Mouse (Mus musculus) midbrain, embryonic 10.5 days (tissue): ENCODE data around the gene Trim47. TPM values are rescaled to one million over a fixed set of nuclear protein-coding genes. Genes with fewer than 3 reads are reported as not detected.

Experiments used
- DNase-seq: peaks from one replicate; pipeline ENCODE4 v3.0.0-alpha.2; 2017; ENCODE audit warnings: low spot score
- H3K27ac ChIP-seq: fragments of 300-500 bp; sonication (generic); replicated peaks from 2 replicates; pipeline ENCODE4 v1.5.1; 2016; ENCODE audit warnings: mild to moderate bottlenecking
- H3K27me3 ChIP-seq: fragments of 300-500 bp; sonication (generic); 2 replicates; pipeline ENCODE4 v1.6.1; 2016; ENCODE audit warnings: low read depth, mild to moderate bottlenecking; ENCODE audit not compliant: poor library complexity, severe bottlenecking
- H3K36me3 ChIP-seq: fragments of 300-500 bp; sonication (generic); 2 replicates; pipeline ENCODE4 v1.6.1; 2016; ENCODE audit warnings: mild to moderate bottlenecking, moderate library complexity
- H3K4me1 ChIP-seq: fragments of 300-500 bp; sonication (generic); 2 replicates; pipeline ENCODE4 v1.6.1; 2016
- H3K4me3 ChIP-seq: fragments of 300-500 bp; sonication (generic); 2 replicates; pipeline ENCODE4 v1.5.1; 2016; ENCODE audit warnings: mild to moderate bottlenecking, moderate library complexity
- H3K9me3 ChIP-seq: fragments of 300-500 bp; sonication (generic); replicated peaks from 2 replicates; pipeline ENCODE4 v1.6.1; 2016; ENCODE audit warnings: mild to moderate bottlenecking
- WGBS: fragments of 180-500 bp; shearing (Covaris S2); methylation state at CpG from one replicate; pipeline ENCODE4 v1.1.7; 2016; 5-methylcytosine and 5-hydroxymethylcytosine counted together
- polyA plus RNA-seq: library from polyadenylated mRNA; unstranded; fragments of >200 nt; fragmentation: Nextera tagmentation; extraction: Ambion mirVana; gene quantifications from 2 replicates; pipeline ENCODE4 v1.2.1, GENCODE M21; 2016

Trim47 gene
- polyA plus RNA-seq, 1 experiment from 2014 or later: 2.7 TPM

DNA sequence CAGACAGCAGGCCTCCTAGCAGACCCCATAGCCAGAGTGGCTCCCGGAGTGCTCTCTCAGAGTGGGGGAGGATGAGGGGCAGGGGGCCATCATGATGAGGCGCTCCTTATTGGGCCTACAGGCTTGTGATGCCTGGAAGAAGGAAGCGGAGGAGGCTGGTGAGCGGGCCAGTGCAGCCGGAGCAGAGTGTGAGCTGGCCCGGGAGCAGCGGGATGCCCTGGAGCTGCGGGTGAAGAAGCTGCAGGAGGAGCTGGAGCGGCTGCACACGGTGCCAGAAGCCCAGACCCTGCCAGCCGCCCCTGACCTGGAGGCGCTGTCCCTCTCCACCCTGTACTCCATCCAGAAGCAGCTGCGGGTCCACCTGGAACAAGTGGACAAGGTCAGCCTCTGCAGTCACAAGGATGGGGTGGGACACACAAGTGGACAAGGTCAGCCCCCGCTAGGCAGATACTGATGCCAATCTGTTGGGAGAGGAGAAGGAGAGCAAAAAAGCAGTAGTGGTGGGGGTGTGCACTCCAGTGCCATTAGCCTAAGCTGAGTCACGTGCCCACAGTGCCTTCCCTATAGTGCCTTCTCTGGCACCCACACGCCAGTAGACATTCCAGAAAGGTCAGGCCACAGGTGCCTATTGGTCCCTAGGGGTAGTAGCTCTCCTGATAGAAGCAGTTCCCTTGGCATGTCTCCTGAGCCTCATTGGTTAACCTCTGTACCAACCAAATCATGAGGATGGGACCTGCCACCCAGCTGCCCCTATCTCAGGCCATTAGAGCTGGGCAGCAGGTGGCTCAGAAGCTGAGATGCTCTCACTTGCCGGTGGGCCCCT, 67.9 kb downstream of the Trim47 start:
- no peaks in the 10 kb centered on the region for H3K9me3 ChIP-seq
- H3K27ac ChIP-seq: no peak overlapping the region; the same call in 1 of the 2 replicates
- no peak overlapping the region for H3K4me3 ChIP-seq
- peaks cover 12% of the 10 kb centered on the region for H3K4me1 ChIP-seq
- peaks cover 86% of the 10 kb centered on the region for H3K36me3 ChIP-seq
- DNase-seq: no peak
- H3K27me3 ChIP-seq: no peaks in the 10 kb centered on the region
- 94% methylated on average over 17 of the region's 17 CpGs for WGBS

GRCm38 (mm10) chr11:116058022-116058614, 68.9 kb downstream of the Trim47 start:
- peaks cover 12% of the 10 kb centered on the region for H3K4me1 ChIP-seq
- WGBS: 94% methylated on average over 12 of the region's 12 CpGs
- H3K9me3 ChIP-seq: no peaks in the 10 kb centered on the region
- peaks cover 96% of the 10 kb centered on the region for H3K36me3 ChIP-seq
- no peak for DNase-seq
- no peak overlapping the region for H3K27ac ChIP-seq
- no peaks in the 10 kb centered on the region for H3K27me3 ChIP-seq
- H3K4me3 ChIP-seq: no peak overlapping the region

DNA sequence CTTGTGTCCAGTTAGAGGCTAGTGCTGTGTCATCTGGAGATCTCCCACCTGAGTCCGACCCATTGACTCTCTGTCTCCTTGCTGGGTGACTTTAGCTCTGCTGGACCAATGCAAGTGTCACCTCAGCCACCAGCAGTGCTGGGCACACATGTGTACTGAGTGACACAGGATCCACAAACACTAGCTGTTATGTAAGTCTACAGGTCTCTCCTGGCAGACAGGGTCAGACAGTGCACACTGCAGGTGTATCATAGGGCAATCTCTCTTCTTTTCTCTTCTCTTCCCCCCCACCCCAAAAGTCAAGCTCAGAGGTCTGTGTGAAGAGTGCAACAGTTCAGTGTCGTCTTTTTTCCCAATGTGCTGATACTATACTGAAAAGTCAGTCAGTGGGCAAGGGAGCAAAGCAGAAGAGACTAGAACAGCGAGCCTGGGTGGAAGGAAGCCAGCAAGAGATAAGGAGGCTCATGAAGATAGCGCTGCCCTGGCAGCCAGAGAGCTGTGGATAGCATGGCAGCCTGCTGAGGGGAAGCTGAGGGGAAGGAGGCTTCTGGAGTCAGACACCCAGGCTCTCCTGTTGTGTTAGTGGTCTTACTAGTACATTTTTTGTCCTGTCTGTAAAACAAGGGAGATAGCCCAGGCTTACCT, 69.7 kb downstream of the Trim47 start:
- H3K4me1 ChIP-seq: peaks cover 9% of the 10 kb centered on the region
- WGBS: 89% methylated on average over 4 of the region's 4 CpGs
- H3K4me3 ChIP-seq: no peak overlapping the region
- no peak for DNase-seq
- H3K36me3 ChIP-seq: peaks cover 100% of the 10 kb centered on the region
- no peaks in the 10 kb centered on the region for H3K27me3 ChIP-seq
- no peak overlapping the region for H3K27ac ChIP-seq
- H3K9me3 ChIP-seq: no peaks in the 10 kb centered on the region

GRCm38 (mm10) chr11:116055873-116056272, 71.1 kb downstream of the Trim47 start:
- Histone ChIP-seq H3K27me3 (no peaks in the 10 kb centered on the region), H3K4me1 (no peaks in the 10 kb centered on the region), H3K36me3 (peaks cover 100% of the 10 kb centered on the region), H3K9me3 (no peaks in the 10 kb centered on the region), H3K27ac (no peak overlapping the region), H3K4me3 (no peak overlapping the region)
- 91% methylated on average over 11 of the region's 11 CpGs for WGBS
- DNase-seq: no peak

Other genes starting within 250 kb of the Trim47 start
- 1.0 and 1.6 TPM in 2 replicates for gene Smim5, start 227.2 kb downstream of the Trim47 start, polyA plus RNA-seq
- 1.00 and 1.3 TPM in 2 replicates for gene Smim6, start 215.2 kb downstream of the Trim47 start, polyA plus RNA-seq
- gene Sap30bp, start 193.9 kb downstream of the Trim47 start, polyA plus RNA-seq: 51.9 and 52.1 TPM in 2 replicates
- gene Recql5, start 193.7 kb downstream of the Trim47 start, polyA plus RNA-seq: 30.6 and 31.8 TPM in 2 replicates
- 0.63 and 0.67 TPM in 2 replicates for gene Itgb4, start 152.5 kb downstream of the Trim47 start, polyA plus RNA-seq
- 161 and 210 TPM in 2 replicates for gene Galk1, start 114.5 kb downstream of the Trim47 start, polyA plus RNA-seq
- gene H3f3b, start 99.2 kb downstream of the Trim47 start, polyA plus RNA-seq: 1,512 and 1,693 TPM in 2 replicates
- gene Unk, start 96.9 kb downstream of the Trim47 start, polyA plus RNA-seq: 46.4 and 52.2 TPM in 2 replicates
- gene Unc13d, start 49.2 kb downstream of the Trim47 start, polyA plus RNA-seq: 2.5 and 3.1 TPM in 2 replicates
- 91.8 and 109 TPM in 2 replicates for gene Wbp2, start 40.2 kb downstream of the Trim47 start, polyA plus RNA-seq
- 1.4 and 1.8 TPM in 2 replicates for gene Trim65, start 3.9 kb upstream of the Trim47 start, polyA plus RNA-seq
- gene Mrpl38, start 11.7 kb upstream of the Trim47 start, polyA plus RNA-seq: 113 TPM in 2 replicates
- 58.9 and 71.0 TPM in 2 replicates for gene Fbf1, start 41.0 kb upstream of the Trim47 start, polyA plus RNA-seq
- 57.2 and 60.8 TPM in 2 replicates for gene Ten1, start 71.6 kb upstream of the Trim47 start, polyA plus RNA-seq
- 21.2 and 26.3 TPM in 2 replicates for gene Acox1, start 71.8 kb upstream of the Trim47 start, polyA plus RNA-seq
- 0.32 and 0.57 TPM in 2 replicates for gene Evpl, start 110.9 kb upstream of the Trim47 start, polyA plus RNA-seq
- 96.1 and 106 TPM in 2 replicates for gene Srp68, start 147.0 kb upstream of the Trim47 start, polyA plus RNA-seq
- gene Galr2, start 153.7 kb upstream of the Trim47 start, polyA plus RNA-seq: 0.09 and 0.12 TPM in 2 replicates
- gene Exoc7, start 180.0 kb upstream of the Trim47 start, polyA plus RNA-seq: 57.6 and 71.6 TPM in 2 replicates
- gene Foxj1, start 208.2 kb upstream of the Trim47 start, polyA plus RNA-seq: 7.1 and 8.4 TPM in 2 replicates